Mouse (Mus musculus): Measurements from ENCODE around the gene Arhgef11. TPM values are rescaled to one million over a fixed set of nuclear protein-coding genes. Genes with fewer than 3 reads are reported as not detected.

Arhgef11 gene
- polyA plus RNA-seq, 1 experiment from 2014 or later: 11.5 TPM

DNA sequence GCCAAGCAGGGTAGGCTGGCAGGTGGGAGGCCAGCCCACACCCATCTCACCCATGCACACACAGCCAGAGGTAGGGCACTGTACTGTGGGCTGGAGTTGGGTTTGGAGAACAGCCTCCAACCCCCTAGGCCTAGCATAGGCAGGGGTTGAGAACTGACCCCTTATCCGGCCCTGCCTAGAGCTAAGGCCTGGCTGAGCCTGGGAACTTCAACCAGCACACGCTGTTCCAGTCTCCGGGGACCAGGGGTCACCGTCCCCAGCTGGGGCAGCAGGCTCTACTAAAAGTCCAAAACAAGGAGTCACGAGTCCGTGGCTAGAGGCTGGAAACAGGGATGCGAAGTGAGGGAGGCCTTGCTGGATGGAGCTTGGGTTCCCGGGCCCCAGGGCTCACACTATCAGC, 150.4 kb downstream of the Arhgef11 start:
- Histone ChIP-seq H3K27me3 (ENCODE audit: insufficient read depth, poor library complexity, severe bottlenecking) (peaks cover 64% of the 10 kb centered on the region), H3K36me3 (no peaks in the 10 kb centered on the region), H3K27ac (peak overlapping the region; percentile 81), H3K9me3 (no peaks in the 10 kb centered on the region), H3K4me3 (peak overlapping the region; percentile 64), H3K4me1 (peaks cover 45% of the 10 kb centered on the region)
- WGBS: 65% methylated on average over 8 of the region's 8 CpGs
- DNase-seq (ENCODE audit: low spot score): no peak

DNA sequence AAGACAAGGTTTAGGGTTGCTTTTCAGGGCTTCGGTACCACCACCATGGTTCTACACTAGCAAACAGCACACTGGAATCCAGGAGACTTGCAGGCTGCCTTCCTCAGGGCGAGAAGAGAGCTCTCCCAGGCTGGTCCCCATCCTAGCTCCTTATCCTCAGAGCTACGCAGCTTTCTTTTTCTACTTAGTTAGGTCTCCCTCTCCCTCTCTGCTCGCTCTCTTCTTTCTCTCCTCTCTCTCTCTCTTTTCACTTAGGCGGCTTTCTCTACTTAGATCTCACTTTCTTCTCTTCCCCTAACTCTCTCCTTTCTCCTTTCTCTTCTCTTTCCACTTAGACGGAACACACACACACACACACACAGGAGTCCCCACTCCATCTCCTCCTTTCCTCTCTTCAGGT, 151.1 kb downstream of the Arhgef11 start:
- H3K4me1 ChIP-seq: peaks cover 38% of the 10 kb centered on the region
- peak overlapping the region; percentile 64 for H3K4me3 ChIP-seq
- 38% methylated on average over 6 of the region's 6 CpGs for WGBS
- H3K9me3 ChIP-seq: no peaks in the 10 kb centered on the region
- no peak for DNase-seq (ENCODE audit: low spot score)
- no peaks in the 10 kb centered on the region for H3K36me3 ChIP-seq
- H3K27ac ChIP-seq: peak overlapping the region; percentile 81
- peaks cover 71% of the 10 kb centered on the region for H3K27me3 ChIP-seq (ENCODE audit: insufficient read depth, poor library complexity, severe bottlenecking)

DNA sequence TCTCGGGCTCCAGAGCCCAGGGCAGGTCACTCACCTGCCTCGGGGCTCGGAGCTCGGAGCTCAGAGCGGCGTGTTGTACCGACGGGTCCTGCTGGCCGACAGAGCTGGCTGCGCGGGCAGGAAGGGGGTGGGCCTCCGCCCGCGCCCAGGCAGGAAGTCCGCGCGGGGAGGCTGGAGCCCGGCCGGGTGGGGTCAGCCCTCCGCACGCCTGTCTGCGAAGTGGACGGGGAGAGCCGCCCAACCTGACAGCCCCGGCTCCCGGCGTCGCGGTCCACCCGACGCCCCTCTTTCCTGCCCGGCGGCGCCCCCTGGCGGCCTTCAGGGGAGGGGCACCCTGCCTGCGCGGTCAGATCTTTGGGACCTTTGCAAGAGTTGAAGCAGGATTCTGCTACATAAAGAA, 151.5 kb downstream of the Arhgef11 start:
- Histone ChIP-seq H3K4me1 (peaks cover 34% of the 10 kb centered on the region), H3K4me3 (peak overlapping the region; percentile 64), H3K27me3 (ENCODE audit: insufficient read depth, poor library complexity, severe bottlenecking) (peaks cover 75% of the 10 kb centered on the region), H3K27ac (peak overlapping the region; percentile 81), H3K36me3 (no peaks in the 10 kb centered on the region), H3K9me3 (no peaks in the 10 kb centered on the region)
- under 1% methylated on average over 37 of the region's 37 CpGs for WGBS
- peak; percentile 90 for DNase-seq (ENCODE audit: low spot score)

DNA sequence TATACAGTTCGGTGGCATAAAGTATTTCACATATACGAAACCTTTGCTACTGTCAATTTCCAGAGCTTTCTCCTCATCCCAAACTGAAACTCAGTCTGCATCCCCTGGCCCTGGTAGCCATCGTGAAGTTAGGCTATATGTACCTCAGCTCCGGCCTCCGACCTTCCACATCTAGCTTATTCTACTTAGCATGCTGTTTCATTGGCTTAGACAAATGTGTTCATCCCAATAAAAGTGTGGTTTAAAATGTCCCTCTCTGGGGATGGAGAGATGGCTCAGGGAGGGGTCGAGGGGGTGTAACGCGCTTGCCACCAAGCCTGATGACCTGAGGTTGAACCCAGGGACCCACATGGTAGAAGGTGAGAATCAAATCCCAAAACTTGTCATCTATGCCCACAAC, 152.1 kb downstream of the Arhgef11 start:
- H3K36me3 ChIP-seq: no peaks in the 10 kb centered on the region
- H3K4me1 ChIP-seq: peaks cover 27% of the 10 kb centered on the region
- H3K4me3 ChIP-seq: no peak overlapping the region
- no peak for DNase-seq (ENCODE audit: low spot score)
- peaks cover 81% of the 10 kb centered on the region for H3K27me3 ChIP-seq (ENCODE audit: insufficient read depth, poor library complexity, severe bottlenecking)
- H3K9me3 ChIP-seq: no peaks in the 10 kb centered on the region
- WGBS: 77% methylated on average over 8 of the region's 8 CpGs
- H3K27ac ChIP-seq: no peak overlapping the region

DNA sequence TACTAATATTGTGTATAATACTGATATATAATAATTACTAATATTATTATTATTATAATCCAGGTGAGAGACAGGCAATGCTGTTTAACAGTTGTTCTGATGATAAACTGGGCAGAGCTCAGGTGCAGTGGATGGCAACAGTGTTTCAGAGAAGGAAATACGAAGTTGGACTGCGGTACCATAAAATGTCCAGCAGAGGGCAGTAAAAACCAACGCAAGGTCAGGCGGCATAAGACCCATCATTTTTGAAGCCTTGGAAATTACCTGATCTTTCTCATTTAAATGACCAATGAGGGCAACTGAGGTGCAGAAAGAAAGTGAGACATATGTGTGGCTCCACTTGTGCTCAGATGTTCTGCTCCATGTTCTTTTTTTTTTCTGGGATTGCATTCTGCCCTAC, 152.9 kb downstream of the Arhgef11 start:
- Histone ChIP-seq H3K36me3 (no peaks in the 10 kb centered on the region), H3K27me3 (ENCODE audit: insufficient read depth, poor library complexity, severe bottlenecking) (peaks cover 82% of the 10 kb centered on the region), H3K4me3 (no peak overlapping the region), H3K9me3 (no peaks in the 10 kb centered on the region), H3K27ac (no peak overlapping the region), H3K4me1 (peaks cover 20% of the 10 kb centered on the region)
- DNase-seq (ENCODE audit: low spot score): no peak
- WGBS: 2% methylated on average over 4 of the region's 4 CpGs

GRCm38 (mm10) chr3:87771088-87771487, 153.7 kb downstream of the Arhgef11 start:
- WGBS: 40% methylated on average over 6 of the region's 6 CpGs

DNA sequence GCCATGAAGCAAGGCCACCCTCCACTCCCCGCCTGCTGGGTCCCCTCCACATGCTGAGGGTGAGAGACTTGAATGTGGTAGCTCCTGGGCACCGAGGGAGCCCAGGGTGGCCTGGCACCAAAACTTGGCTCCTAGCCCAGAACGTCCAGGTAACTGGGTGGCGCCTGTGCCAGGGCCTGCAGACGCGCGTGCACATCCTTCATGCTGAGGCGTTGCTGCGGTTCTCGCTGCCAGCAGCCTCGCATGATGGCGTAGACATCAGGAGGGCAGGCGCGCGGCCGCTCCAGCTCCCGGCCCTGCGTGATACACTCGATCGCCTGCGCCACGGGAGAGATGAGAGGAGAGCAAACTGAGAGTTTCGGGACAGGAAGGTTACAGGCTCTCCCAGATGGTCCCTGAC, 160.9 kb downstream of the Arhgef11 start:
- Histone ChIP-seq H3K4me3 (no peak overlapping the region; the same call in 1 of the 2 replicates), H3K36me3 (no peaks in the 10 kb centered on the region), H3K9me3 (no peaks in the 10 kb centered on the region), H3K4me1 (peaks cover 26% of the 10 kb centered on the region), H3K27ac (no peak overlapping the region), H3K27me3 (ENCODE audit: insufficient read depth, poor library complexity, severe bottlenecking) (peaks cover 99% of the 10 kb centered on the region)
- no peak for DNase-seq (ENCODE audit: low spot score)
- 52% methylated on average over 23 of the region's 23 CpGs for WGBS

More at GRCm38 (mm10) chr3:87771088-87771487, 153.7 kb downstream of the Arhgef11 start:
- peaks cover 12% of the 10 kb centered on the region for H3K4me1 ChIP-seq
- H3K27me3 ChIP-seq (ENCODE audit: insufficient read depth, poor library complexity, severe bottlenecking): peaks cover 83% of the 10 kb centered on the region
- no peak for DNase-seq (ENCODE audit: low spot score)
- H3K27ac ChIP-seq: no peak overlapping the region
- H3K4me3 ChIP-seq: no peak overlapping the region
- H3K9me3 ChIP-seq: no peaks in the 10 kb centered on the region
- H3K36me3 ChIP-seq: no peaks in the 10 kb centered on the region

- H3K4me3 ChIP-seq: no peak overlapping the region
- 32% methylated on average over 2 of the region's 2 CpGs for WGBS
- peaks cover 26% of the 10 kb centered on the region for H3K4me1 ChIP-seq
- H3K36me3 ChIP-seq: no peaks in the 10 kb centered on the region
- no peak for DNase-seq (ENCODE audit: low spot score)
- no peak overlapping the region for H3K27ac ChIP-seq
- H3K9me3 ChIP-seq: no peaks in the 10 kb centered on the region
- peaks cover 95% of the 10 kb centered on the region for H3K27me3 ChIP-seq (ENCODE audit: insufficient read depth, poor library complexity, severe bottlenecking)
Observed at GRCm38 (mm10) chr3:87779086-87779485, 161.7 kb downstream of the Arhgef11 start.

- H3K4me1 ChIP-seq: peaks cover 20% of the 10 kb centered on the region
- 81% methylated on average over 25 of the region's 25 CpGs for WGBS
- H3K4me3 ChIP-seq: no peak overlapping the region
- H3K27ac ChIP-seq: no peak overlapping the region
- H3K36me3 ChIP-seq: no peaks in the 10 kb centered on the region
- no peaks in the 10 kb centered on the region for H3K9me3 ChIP-seq
- peaks cover 69% of the 10 kb centered on the region for H3K27me3 ChIP-seq (ENCODE audit: insufficient read depth, poor library complexity, severe bottlenecking)
- DNase-seq (ENCODE audit: low spot score): no peak
Observed at GRCm38 (mm10) chr3:87783282-87784023, 166.1 kb downstream of the Arhgef11 start.

DNA sequence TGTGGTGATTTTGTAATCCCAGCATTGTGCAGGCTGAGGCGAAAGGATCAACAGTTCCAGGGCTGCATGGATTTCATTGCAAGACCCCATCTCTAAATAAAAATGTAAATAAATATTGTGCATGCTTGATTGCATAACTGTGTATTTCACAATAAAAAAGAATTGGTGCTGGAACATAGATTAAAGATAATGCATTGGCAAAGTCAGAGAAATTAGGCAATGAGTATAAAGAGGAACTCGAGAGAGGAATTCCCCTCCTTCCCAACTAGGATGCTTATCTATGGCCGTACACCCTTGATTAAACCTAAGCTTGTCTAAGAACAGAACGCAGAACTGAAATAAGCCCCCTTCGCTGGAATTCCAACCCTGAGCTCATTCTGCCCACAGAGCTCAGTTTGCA, 167.8 kb downstream of the Arhgef11 start:
- WGBS: 61% methylated on average over 5 of the region's 5 CpGs
- H3K9me3 ChIP-seq: no peaks in the 10 kb centered on the region
- H3K27me3 ChIP-seq (ENCODE audit: insufficient read depth, poor library complexity, severe bottlenecking): peaks cover 69% of the 10 kb centered on the region
- DNase-seq (ENCODE audit: low spot score): no peak
- no peak overlapping the region for H3K4me3 ChIP-seq
- no peak overlapping the region for H3K27ac ChIP-seq
- H3K36me3 ChIP-seq: no peaks in the 10 kb centered on the region
- peaks cover 20% of the 10 kb centered on the region for H3K4me1 ChIP-seq

DNA sequence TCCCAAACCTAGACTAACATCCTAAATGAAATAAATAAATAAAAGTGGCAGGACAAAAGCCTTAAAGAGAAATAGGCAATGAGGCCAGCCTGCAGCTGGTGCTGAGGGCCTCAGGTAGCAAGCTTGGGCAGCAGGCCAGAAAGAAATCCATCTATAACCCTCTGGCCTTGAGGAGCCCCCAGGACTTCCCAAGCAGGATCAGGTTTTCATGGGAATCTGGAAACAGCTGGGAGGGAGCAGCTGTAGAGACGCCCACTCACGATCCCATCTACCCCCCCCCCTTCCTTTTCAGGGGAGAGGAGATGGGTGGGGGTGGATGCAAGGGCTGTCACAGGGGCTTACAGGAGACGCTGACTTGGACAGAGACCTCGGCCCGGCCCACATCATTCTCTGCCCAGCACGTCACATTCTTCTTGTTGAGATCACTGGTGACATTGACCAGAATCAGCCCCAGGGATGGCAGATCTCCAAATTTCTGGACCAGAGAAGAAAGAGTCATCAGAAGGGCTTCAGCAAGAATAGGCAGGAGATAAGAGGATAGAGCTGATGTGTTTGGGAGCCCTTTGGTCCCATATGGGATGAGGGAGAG, 168.4 kb downstream of the Arhgef11 start:
- Histone ChIP-seq H3K4me3 (no peak overlapping the region), H3K27ac (no peak overlapping the region), H3K27me3 (ENCODE audit: insufficient read depth, poor library complexity, severe bottlenecking) (peaks cover 68% of the 10 kb centered on the region), H3K36me3 (no peaks in the 10 kb centered on the region), H3K4me1 (peaks cover 21% of the 10 kb centered on the region), H3K9me3 (no peaks in the 10 kb centered on the region)
- 32% methylated on average over 6 of the region's 6 CpGs for WGBS
- DNase-seq (ENCODE audit: low spot score): no peak

Measured in heart, embryonic 10.5 days (tissue).